Mouse (Mus musculus): ENCODE measurements around the gene Tuba8. TPM values are rescaled to one million over a fixed set of nuclear protein-coding genes. Genes with fewer than 3 reads are reported as not detected.

Tuba8 gene
- 1 to 10 TPM; 1.8 to 2.6 TPM for total RNA-seq (2021)
- long read RNA-seq, experiment 1, partial matches to known transcripts = 0 of 2 reads
- long read RNA-seq, experiment 1, other reads (novel, unspliced or antisense) = 0 of 2 reads
- long read RNA-seq, experiment 2, partial matches to known transcripts = 0 of 2 reads
- long read RNA-seq, experiment 2, other reads (novel, unspliced or antisense) = 0 of 2 reads

DNA sequence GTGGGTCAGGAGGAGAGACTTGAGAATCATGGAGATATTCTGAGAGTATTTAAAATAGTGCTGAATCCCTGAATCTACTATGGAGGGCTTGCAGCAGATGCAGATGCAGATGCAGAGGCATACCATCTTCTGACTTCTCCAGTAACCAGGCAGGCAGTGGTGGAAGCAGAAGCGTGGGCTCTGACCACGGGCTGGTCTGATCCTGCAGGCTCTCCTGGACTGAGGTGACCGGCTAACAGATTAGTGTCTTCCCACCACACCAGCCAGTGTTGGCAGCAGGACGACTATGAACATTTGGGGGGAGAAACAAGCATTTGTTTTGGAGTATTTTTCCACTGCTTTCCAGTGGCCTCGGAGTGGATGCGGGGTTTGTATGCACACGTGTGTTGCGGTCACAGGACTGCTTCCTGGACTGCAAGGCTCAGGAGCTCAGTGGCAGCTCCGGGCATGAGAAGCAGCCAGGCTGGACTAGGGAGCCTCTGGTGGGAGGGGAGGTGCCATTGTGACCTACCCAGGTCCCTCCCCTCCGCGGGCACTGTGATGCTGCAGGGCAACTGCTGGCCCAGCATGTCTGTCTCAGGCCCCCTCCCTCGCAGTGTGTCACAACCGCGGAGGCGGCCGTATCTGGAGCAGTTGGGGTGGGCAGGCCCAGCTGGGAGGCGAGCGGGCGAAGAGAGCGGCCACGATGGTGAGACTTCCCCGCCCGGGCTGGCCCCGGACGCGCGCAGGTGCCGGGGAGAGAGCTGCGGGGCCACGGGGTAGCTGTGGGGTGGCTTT, at the start of gene Tuba8:
Gene Tuba8, plus strand, starts transcription at position 548 of the 777 bp plus-strand sequence.
- DNase-seq (ENCODE audit: low spot score in 2 of 2) = peak in 1 of 2 experiments; percentile 40

DNA sequence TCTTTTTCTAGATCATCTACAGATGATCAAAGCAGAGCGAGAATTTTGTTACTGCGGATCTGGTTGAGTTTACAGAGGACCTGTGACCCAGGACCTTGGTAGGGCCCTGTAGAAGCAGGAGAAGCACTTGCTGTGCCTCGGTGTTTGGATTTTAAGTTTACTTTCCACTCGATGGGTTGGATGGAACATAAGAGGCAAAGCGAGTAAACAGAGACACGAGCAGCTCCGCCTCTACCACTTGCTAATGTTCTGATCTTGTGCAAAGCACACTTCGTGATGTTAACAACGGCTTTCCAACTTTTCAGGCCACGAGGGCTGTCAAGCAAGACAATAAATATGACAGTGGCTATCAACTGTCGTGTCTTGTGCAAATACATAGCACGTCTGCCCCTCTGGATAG, 47.9 kb upstream of the Tuba8 start:
- DNase-seq (ENCODE audit: low spot score in 2 of 2) = no peak

DNA sequence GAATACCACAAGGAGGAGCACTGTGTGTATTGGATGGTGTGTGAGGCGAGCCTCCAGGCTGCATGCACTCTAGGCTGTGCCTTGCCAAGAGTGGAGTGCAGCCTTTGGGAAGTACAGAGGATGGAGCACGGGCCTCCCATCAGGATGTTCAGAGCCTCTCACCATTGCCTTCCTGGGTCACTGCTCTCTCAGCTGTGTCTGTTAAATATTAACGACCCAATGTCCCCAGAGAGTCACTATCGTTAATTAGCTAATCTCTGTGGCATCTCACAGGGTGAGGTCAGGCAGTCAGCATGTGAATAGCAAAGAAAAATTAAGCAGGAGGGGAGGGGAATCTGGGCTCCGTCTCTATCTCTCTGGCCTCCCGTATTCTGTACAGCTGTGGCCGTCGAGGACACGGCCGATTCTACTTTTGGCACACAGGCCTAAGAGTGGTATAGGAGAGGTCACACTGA, 44.4 kb upstream of the Tuba8 start:
- DNase-seq (ENCODE audit: low spot score in 2 of 2) = no peak

DNA sequence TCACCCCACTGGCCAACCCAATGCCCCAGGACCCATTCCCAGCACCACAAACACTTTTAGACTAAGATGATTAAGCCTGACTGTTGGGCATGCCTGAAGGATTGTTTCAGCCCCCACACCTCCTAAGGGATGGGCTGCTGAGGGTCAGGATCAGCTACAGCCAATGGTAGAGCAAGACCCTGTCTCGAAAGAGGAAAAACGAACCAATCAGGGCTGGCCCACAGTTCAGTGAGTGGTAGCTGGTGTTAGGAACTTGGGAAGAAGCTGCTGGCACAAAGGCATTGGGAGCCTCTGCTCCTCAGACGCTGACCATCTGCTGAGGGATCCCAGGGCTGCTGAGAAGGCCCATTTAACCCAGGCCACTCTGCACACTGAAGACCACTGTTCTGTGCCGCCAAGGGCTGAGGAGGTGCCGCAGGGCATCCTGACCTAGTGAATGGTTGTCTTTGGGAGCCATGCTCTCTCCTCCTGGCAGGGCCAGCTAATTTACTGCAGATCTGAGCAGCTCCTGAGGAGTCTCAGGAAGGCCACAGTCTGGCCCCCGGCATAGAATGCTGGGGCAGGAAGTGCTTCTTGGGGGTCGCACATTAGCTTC, 43.0 kb upstream of the Tuba8 start:
- no peak for DNase-seq (ENCODE audit: low spot score in 2 of 2)

DNA sequence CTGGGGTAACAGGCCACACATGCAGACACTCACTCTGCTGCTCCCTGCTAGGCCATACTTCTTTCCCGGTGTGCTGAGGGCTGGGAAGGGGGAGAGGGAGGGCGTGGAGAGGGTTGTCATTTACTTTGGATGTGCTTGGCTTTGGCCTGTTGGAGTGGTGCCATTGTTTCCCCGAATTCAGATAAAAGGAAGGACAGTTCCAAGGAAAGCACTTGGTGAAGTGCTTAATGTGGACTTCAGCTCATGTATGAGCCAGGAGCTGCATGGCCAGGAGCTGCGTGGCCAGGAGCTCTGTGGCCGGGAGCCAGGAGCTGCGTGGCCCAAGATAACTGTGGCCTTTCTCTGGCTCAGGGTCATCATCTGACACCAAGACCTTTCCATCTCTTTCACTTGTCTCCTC, 39.4 kb upstream of the Tuba8 start:
- DNase-seq (ENCODE audit: low spot score in 2 of 2) = peak in 1 of 2 experiments; percentile 59

DNA sequence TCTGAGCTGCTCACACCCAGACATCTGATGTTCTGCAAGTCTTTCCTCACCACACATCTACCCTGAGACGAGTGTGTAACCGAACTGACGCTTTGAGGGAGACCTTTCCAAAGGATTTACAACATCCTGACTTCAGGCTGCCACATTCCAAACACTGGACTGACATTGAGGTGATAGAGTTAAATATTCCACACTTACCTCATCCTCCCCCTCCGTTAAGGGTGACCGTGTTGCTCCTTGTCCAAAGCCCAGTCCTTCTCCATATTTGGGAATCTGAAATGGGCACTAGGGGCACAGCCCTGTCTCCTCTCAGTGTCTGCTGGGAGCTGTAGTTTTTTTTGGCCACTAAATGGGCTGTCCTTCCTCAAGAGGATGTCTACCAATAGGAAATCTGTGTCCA, 37.0 kb upstream of the Tuba8 start:
- DNase-seq (ENCODE audit: low spot score in 2 of 2) = no peak

DNA sequence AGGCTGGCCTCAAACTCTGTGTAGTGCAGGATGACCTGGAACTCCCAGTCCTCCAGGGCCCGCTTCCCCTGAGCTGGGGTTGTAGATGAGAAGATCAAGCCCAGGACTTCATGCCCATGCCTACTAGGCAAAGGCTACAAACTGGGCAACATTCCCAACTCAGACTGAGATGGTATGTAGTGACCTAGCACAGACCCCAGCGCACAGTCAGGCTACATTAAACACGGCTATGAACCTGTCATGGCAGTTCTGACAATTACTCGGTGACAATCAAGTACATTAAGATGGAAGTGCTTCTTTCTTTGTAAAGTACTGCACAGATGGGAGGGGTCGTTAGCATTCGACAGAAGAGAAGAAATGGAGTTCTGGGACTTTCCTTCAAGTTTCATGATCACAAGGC, 35.7 kb upstream of the Tuba8 start:
- no peak for DNase-seq (ENCODE audit: low spot score in 2 of 2)

DNA sequence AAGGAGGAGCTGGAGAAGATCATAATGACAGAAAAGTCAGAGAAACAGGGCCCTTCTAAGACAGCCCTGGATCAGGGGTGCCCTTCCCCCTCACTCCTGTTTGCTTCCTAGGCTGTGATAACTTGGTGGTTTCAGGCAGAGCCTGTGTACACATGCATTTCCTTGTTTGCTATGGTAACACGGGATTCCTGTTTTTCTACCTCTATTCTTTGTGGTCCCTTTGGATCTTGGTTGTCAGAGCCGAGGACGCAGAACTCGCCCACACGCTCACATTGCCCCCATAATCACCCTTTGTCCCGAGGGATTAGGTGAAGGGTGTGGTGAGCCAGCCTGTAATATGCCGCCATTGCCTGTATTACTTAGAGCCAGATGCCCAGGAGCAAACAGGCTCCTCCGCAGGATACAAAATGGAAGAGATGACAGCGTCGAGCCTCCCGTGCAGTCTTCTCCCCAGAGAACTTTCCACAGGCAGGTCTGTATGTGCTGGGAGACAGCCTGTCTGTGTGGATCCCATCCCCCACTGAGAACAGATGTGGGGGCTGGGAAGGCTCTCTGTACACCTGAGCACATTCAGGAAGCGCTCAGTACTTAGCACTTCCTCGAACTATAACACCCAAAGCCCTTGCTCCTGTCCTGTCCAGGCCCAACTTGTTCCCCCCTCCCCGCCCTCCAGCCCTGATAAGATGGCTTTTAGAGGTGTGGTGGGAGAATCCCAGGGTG, 34.3 kb upstream of the Tuba8 start:
- no peak for DNase-seq (ENCODE audit: low spot score in 2 of 2)

DNA sequence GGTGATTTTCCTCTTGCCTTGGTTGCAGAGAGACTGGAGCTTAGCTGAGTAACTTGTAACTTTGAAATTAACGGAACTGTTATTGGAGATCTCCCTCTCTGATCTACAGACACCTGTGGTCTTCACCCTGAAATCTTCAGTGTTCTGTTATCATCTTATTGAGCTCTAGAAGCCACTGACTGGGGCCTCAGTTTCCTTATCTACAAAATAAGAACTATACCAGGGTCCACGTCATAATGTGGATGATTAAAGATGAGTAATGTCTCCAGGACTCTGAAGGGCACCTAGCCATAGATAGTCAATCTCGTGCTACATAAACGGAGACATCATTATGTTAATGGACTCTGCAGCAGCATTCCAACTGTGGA, 33.8 kb upstream of the Tuba8 start:
- no peak for DNase-seq (ENCODE audit: low spot score in 2 of 2)

DNA sequence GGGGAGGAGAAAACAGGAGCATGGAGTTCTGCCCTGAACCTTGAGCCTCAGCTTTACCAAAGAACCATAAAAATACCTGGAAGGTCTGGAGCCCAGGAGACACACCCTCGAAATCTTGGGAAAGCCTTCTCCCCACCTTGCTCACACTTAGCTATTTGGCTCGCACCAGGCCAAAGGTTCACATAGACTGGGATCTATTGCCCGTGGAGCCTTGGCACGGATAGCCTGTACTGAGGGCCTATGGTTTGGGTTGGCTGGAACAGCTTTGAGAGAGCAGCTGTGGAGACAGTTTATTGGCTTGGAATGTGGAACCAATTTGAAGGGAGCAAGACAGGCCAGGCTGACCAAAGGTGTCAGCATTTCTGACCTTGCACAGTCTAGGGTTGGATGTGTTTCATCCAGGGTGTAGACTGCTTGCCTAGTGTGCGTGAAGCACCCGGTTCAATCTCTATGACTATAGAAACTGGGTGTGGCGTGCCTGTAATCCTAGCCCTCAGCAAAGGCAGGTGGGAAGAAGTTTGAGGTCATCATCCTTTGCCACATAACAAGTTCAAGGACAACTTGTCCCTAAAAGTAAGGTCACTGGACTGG, 33.3 kb upstream of the Tuba8 start:
- DNase-seq (ENCODE audit: low spot score in 2 of 2) = no peak

DNA sequence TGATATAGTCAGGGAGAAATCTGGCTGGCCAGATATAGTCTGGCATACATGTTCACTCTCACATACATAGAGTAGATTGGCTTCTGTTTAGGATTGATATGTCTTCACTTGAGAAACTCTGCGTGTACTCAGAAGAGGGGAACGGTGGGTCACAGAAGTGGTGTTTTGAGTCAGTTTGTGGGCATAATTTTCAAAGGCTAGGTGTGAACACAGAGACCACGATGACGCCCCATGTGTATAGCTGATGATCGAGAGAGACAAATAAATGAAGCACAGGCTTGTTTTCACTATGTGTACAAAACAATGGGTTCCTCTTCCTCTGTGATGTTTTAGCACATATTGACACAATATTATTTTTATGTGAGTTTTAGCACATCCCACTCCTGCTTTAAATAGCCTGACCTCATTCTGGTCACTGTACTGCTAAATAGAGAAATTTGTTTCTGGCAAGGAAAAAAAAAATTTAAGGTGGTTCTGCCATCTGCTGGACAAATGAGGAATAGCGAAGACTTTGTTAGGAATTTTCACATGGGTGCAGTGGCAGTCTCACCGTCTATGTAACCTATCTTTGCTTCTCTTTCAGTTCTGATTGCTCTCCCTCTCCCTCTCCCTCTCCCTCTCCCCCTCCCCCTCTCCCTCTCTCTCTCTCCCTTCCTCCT, 31.7 kb upstream of the Tuba8 start:
- DNase-seq (ENCODE audit: low spot score in 2 of 2) = no peak

DNA sequence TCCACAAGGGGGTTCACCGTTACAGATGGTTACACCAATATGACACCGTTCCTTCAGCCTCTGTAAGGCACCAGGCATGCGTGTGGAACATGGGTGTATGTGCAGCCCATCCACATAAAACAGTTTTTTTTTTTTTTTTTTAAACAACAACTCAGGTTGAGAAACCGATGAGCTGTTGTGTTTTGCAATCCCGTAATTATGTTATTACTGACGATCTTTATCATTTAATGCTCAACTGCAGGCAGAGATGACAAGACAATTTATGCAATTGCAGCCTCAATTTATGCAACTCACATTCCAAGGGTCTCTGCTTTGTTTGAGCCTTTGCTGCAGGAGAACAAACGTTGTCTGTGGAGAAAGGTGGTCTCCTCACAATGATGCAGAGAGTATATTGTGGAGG, 30.6 kb upstream of the Tuba8 start:
- DNase-seq (ENCODE audit: low spot score in 2 of 2) = no peak

DNA sequence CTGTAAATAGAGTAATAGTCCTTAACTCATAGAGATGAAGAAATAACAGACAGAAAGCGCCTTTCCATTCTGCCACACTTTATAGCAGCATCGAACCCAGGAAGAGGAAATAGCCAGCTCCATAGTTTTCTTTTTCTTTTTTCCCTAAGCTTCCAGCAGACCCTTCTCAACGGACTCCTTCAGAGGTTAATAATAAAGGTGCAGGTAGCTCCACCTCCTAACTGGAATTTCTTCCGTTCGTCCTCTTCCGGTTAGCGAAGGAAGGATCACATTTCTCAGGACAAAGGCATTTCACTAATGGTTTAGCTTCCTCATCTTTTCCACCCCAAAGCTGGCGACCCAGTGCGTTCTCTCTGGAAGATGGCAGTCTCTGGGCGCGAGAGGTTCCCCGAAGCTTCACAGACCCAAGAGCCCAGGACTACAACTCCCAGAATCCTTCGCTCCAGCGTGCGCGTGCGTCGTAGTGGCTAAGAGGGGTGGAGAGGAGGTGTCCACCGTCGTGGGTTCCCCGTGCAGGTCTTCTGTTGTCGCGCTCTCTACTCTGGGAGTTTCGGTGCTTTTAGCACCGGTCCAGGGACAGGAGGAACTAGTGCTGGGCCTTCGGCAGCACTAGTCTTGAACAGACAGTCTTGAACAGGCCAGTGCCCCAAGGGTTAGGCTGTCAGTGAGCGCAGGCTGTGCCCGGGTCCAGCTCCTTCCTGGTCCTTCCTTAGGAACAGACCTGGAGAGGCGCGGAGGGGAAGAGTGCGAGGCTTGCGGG, 26.9 kb upstream of the Tuba8 start, which contains the start of gene Pex26:
Gene Pex26, plus strand, starts transcription at position 254 of the 760 bp plus-strand sequence.
- DNase-seq (ENCODE audit: low spot score in 2 of 2) = peak; percentile 63 to 80

DNA sequence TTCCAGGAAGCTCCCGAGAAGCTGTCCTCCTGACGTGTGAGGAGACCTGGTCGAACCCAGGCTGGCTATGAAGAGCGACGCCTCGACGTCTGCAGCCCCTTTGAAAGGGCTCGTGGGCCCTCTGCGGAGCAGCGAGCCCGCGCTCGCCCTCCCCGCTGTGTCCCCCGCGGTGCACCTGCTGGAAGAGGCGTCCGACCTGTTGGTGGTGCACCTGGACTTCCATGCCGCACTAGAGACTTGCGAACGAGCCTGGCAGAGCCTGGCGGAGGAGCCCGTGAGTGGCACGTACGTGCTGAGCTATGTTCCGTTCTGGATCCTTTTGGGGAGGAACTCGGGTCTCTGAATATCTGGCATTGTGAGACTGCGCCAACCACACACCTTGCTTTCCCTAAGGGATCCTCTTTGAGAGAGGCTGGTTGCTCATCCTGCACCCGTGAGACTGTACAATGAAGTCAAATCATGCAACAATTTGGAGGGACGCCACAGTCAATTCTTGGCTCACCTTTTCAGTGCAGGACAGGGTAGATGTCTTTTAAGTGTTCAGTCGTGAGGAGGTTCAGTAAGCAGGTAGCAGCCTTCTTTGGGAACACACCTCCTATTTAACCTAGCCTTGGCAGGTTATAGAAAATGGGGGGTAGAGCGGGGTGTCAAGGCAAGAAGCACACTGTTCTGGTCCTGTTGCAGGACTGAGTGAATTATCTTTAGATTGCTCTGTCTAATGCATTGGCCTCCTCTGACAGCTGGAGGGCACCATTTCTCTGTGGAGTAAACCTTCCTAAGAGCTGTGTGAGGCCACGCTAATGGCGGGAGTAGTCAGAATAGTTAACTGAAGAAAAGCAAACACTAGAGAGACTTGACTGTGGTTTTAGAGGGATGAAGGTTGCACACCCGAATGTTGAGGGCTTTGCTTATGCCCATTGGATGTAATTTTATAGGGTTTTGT, 26.0 kb upstream of the Tuba8 start:
- no peak for DNase-seq (ENCODE audit: low spot score in 2 of 2)

DNA sequence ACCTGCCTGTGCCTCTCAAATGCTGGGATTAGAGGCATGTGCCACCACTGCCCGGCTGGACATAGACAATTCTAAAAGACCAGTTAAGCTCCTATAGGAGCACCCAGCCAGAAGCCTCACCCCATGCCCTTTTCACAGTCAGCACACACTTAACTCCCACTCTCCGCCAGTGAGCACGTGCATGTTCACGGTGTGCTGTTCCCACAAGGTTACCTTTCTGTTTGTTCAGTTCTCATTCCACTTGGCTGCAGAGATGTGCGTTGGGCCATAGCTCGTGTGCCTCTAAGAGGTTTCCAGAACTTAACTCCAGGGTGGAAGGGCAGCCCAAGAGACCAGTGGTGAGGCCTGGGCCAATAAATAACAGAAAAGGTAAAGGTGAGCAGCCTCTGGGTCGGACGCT, 25.3 kb upstream of the Tuba8 start:
- no peak for DNase-seq (ENCODE audit: low spot score in 2 of 2)

DNA sequence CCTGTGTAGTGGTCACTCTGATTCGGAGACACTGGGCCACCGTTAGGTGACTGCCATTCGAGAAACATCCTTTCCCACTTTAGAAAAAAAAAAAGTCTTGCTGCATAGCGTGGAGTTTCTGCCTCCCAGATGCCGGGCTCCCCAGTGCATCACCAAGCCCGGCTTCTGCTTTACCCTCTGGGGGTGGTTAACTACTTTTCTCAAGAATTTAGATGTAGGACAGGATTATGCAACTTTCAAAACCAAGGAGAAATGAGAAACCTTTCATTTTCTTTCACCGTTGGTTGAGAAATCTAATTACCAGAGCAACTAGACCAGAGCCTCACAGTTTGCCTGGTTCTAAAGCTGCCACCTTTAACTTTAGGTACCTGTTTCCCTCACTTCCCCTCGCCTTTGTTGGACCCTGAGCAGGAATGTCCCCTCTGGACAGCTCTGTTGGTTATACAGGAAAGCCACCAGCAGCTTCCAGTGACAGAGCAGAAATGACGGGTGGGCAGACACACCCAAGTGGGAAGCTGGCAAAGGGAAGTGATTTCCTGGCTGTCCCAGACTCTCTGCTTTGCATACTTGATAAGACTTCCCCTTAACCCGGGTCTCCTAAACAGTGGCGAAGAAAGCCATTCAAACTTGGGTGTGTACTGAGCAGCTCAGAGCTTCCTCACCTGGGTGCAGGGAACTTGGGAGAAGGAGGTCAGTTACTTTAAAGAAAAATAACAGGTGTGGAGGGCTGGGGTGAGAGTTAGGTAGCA, 19.1 kb upstream of the Tuba8 start:
- no peak for DNase-seq (ENCODE audit: low spot score in 2 of 2)

DNA sequence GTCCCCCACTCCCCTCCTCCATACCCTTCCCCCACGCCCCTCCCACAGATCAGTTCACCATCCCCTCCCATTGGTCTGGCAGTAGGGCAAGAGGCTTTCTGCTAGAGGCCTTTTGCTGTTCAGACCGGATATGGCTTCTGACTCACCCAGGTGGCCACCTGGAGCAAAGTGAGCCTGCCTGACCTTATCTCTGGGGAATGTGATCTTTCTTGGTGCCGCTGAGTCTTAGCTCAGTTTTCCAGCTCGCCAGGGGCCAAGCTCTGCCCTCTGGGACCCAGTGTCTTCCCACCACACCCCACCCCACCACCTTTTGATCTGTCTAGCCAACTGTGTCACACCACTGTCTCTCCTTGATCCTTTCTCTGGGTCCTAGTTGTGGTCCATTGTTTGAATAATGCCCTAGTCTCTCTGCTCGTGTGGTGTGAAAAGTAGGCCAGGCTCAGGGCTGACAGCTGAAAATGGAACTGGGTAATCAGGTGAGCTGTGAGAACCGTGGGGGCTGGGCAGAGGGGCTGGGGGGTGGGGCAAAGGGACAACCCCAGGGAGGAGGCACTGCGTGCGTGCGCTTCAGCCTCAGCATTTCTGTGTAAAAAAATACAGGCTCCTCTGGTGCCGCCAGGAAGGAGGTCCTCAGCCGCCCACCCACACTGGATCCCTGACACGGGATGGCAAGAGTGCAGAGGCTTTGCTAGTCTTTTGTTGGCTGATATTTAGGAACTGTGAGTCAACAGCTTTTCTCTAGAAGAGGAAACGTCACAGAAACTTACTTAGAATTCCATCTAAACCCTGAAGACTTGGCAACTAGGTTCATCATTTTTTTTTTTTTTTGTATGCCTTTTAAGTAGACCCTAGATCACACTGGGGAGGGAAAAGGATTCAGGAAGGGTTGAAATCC, 16.2 kb upstream of the Tuba8 start:
- DNase-seq (ENCODE audit: low spot score in 2 of 2) = no peak

All from adrenal gland, postnatal 4 days (tissue).